Mouse (Mus musculus): ENCODE results near the gene Mybpc3. TPM values are rescaled to one million over a fixed set of nuclear protein-coding genes. Genes with fewer than 3 reads are reported as not detected.
A peak's percentile ranks its signal among the peaks of the same experiment; 100 is the strongest.

Mybpc3 gene
- polyA plus RNA-seq (2015; fragmentation: Nextera tagmentation; extraction: Ambion mirVana): 0.06 TPM in 1 of 2 replicates, not detected in the other

DNA sequence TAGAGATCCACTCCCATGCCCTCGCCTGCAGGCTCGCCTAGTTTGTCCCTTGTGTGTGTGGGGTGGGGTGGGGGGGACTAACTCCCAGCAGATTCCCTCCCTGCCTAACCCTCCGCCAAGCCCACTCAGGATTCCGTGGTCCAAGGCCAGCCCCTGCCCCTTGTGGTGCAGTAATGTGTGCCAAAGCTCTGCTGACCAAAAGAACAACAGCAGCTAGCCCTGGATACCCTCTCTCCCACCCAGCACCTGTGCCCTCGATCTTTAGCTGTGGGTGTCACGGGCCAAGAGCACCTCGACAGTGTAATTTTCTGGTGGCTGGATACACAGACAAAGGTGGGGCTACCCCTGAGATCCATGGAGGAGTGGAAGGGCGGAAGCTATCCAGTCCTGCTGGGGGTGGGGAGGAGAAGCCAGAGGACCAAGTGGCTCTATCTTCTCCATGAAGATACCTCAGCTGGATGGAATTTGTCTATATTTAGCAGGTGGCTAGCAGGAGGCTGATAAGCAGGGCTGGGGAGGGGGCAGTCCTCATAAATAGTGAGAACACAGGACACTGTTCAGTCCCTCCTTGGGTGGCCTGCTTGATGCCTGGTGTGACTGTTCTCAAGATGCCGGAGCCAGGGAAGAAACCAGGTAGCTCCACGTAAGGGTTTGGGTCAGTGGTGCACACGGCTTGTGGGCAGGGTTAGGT, at the start of gene Mybpc3:
TSS of gene Mybpc3 (plus strand) at position 560 of the 691 bp plus-strand sequence.
- Histone ChIP-seq H3K9ac (ENCODE audit: low read depth, low read length) (no peak within 1 kb of the TSS), H3K9me3 (ENCODE audit: control insufficient read depth, low read length) (no peaks in the 10 kb centered on the region), H3K4me3 (ENCODE audit: low read length) (no peak within 1 kb of the TSS), H3K36me3 (ENCODE audit: control insufficient read depth, insufficient read depth, low read length) (no peaks in the 10 kb centered on the region), H3K27me3 (replicated peaks; ENCODE audit: control insufficient read depth, insufficient read depth, low read length) (no peaks in the 10 kb centered on the region), H3K4me1 (ENCODE audit: control insufficient read depth, insufficient read depth, low read length) (no peaks in the 10 kb centered on the region; the same call in 1 of the 2 replicates), H3K27ac (ENCODE audit: low read length) (no peak within 1 kb of the TSS), H3K4me2 (ENCODE audit: low read depth, low read length) (no peak within 1 kb of the TSS)
- WGBS: 78% methylated on average over 11 of the region's 11 CpGs
- no peak for ATAC-seq

DNA sequence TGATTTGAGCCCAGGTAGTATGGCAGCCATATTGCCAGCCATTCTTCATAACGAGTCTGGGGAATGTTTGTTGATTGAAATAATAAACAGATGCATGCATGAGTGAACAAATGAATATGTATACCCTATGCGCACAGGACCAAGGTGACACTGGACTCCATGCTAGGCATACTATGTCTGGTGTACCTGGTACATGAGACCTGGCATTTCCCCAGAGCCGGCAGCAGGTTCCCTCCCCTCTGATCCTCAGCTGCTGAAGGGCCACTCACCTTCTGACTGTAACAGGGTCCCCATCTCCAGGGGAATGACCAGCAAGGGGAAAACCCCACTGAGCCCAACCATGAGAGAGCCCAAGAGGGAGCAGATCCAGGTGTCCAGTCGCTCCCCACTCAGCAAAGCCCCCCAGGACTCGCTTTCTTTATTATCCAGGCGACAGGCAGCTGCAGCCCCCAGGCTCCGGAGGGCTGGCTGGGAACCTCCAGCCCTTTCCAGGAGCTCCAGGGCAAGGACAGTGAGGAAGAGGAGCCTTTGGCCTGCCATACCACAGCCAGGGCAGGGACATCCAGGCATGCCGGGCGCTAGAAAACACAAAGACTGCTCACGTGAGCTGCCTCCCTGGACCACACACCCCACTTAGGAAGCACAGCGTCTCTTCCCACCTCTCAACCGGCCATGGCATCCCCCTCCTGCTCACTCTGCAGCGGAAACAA, 49.6 kb upstream of the Mybpc3 start:
- H3K4me1 ChIP-seq (ENCODE audit: control insufficient read depth, insufficient read depth, low read length): peaks cover 13% of the 10 kb centered on the region
- H3K27me3 ChIP-seq (replicated peaks; ENCODE audit: control insufficient read depth, insufficient read depth, low read length): no peaks in the 10 kb centered on the region
- H3K9ac ChIP-seq (ENCODE audit: low read depth, low read length): peak overlapping the region; percentile 78
- H3K4me2 ChIP-seq (ENCODE audit: low read depth, low read length): peak overlapping the region; percentile 94
- H3K36me3 ChIP-seq (ENCODE audit: control insufficient read depth, insufficient read depth, low read length): no peaks in the 10 kb centered on the region
- ATAC-seq: no peak
- H3K9me3 ChIP-seq (ENCODE audit: control insufficient read depth, low read length): no peaks in the 10 kb centered on the region
- WGBS: 61% methylated on average over 13 of the region's 13 CpGs
- H3K27ac ChIP-seq (ENCODE audit: low read length): no peak overlapping the region
- H3K4me3 ChIP-seq (ENCODE audit: low read length): peak overlapping the region; percentile 71; the same call in 1 of the 2 replicates

DNA sequence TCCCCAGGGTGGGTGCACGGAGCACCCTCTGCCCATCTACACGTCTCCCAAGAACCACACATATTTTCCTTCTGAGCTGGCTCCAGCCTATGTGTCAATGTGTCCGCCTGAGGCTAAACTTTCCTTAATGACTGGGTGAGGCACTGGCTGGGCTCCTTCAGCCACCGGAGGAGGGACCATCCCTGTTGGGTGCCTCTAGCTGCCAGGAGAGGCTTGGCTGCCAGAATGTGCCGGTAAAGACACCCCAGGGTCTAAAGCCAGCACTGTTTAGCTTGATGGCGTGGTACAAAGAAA, 49.1 kb upstream of the Mybpc3 start:
- 49% methylated on average over 6 of the region's 6 CpGs for WGBS
- Histone ChIP-seq H3K9ac (ENCODE audit: low read depth, low read length) (peak overlapping the region; percentile 78), H3K9me3 (ENCODE audit: control insufficient read depth, low read length) (no peaks in the 10 kb centered on the region), H3K36me3 (ENCODE audit: control insufficient read depth, insufficient read depth, low read length) (no peaks in the 10 kb centered on the region), H3K27ac (ENCODE audit: low read length) (no peak overlapping the region), H3K4me3 (ENCODE audit: low read length) (peak overlapping the region; percentile 71), H3K4me1 (ENCODE audit: control insufficient read depth, insufficient read depth, low read length) (peaks cover 13% of the 10 kb centered on the region), H3K27me3 (replicated peaks; ENCODE audit: control insufficient read depth, insufficient read depth, low read length) (no peaks in the 10 kb centered on the region), H3K4me2 (ENCODE audit: low read depth, low read length) (peak overlapping the region; percentile 94)
- ATAC-seq: no peak

DNA sequence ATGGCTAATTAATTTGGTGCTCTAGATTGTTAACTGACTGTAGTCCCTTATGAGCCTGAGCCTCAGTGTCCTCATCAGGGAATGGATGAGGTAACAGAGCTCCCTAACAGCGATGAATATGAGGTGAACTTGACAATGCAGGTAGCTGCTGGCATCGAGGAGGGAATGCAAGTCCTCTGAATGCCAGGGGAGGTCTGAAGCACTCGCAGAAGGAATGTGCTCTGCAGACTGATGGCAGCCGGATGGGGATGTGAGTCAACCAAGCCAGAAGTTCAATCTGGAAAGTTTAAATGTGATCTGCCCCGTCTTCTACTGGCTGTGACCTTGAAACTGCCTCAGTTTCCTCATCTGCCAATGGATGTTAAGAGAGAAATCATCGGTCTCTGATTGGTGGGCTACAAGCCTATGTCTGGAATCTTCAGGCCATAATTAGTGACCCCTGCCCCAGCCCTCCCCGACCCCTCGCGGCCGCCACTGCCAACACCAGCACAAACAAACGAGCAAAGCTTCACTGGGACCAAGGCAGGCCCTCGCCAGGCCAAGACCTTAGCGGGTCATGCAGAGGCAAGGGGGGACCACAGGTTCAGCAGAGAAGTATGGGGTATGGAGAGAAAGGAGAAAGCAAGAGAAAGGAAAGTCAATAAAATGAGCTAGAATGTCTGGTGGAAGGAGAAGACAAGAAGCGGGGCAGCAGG, 48.5 kb upstream of the Mybpc3 start:
- Histone ChIP-seq H3K9me3 (ENCODE audit: control insufficient read depth, low read length) (no peaks in the 10 kb centered on the region), H3K27ac (ENCODE audit: low read length) (peak overlapping the region; percentile 85), H3K9ac (ENCODE audit: low read depth, low read length) (peak overlapping the region; percentile 78), H3K4me3 (ENCODE audit: low read length) (peak overlapping the region; percentile 71), H3K4me2 (ENCODE audit: low read depth, low read length) (peak overlapping the region; percentile 94), H3K4me1 (ENCODE audit: control insufficient read depth, insufficient read depth, low read length) (peaks cover 13% of the 10 kb centered on the region), H3K27me3 (replicated peaks; ENCODE audit: control insufficient read depth, insufficient read depth, low read length) (no peaks in the 10 kb centered on the region), H3K36me3 (ENCODE audit: control insufficient read depth, insufficient read depth, low read length) (no peaks in the 10 kb centered on the region)
- ATAC-seq: peak; percentile 3
- WGBS: 7% methylated on average over 14 of the region's 14 CpGs

DNA sequence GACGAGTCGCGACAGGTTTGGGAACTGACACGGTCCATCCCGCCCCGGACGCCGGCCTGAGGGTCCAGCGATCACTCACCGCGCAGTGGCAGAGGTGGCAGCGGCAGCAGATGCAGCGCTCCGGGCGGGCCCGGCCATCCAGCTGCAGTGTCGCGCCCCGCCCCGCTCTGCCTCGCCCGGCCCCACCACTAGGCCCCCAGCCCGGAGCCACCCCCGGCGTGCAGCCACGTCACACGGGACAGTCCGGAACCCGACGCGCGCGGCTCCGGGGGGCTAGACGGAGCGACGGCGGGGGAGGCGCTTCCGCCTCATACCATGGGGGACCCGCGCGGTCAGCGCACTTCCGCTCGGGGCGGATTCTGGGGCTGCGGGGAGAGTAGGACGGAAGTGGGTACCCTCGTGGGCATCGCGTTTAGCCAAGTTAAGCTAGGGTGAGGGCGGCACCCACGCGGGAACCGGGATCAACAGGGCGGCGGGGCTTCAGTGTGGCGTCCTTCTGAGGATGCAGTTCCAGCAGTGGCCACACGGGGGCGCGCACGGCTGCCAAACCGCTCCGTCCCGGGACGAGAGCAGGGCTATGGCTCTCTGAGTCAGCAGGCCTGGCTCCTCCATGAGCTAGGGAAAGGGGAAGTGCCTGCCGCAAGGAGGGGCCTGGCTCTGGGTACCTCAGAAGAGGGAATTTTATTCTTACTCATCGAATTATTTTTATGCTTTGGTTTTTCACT, 47.7 kb upstream of the Mybpc3 start, which contains the start of gene Slc39a13:
TSS of gene Slc39a13 (minus strand) at position 342 of the 725 bp plus-strand sequence.
- Histone ChIP-seq H3K36me3 (ENCODE audit: control insufficient read depth, insufficient read depth, low read length) (no peaks in the 10 kb centered on the region), H3K4me1 (ENCODE audit: control insufficient read depth, insufficient read depth, low read length) (peaks cover 13% of the 10 kb centered on the region), H3K4me3 (ENCODE audit: low read length) (peak within 1 kb of the TSS; percentile 71), H3K27me3 (replicated peaks; ENCODE audit: control insufficient read depth, insufficient read depth, low read length) (no peaks in the 10 kb centered on the region), H3K9me3 (ENCODE audit: control insufficient read depth, low read length) (no peaks in the 10 kb centered on the region), H3K27ac (ENCODE audit: low read length) (peak within 1 kb of the TSS; percentile 85), H3K9ac (ENCODE audit: low read depth, low read length) (peak within 1 kb of the TSS; percentile 78), H3K4me2 (ENCODE audit: low read depth, low read length) (peak within 1 kb of the TSS; percentile 94)
- under 1% methylated on average over 65 of the region's 69 CpGs for WGBS
- peak; percentile 97 for ATAC-seq

DNA sequence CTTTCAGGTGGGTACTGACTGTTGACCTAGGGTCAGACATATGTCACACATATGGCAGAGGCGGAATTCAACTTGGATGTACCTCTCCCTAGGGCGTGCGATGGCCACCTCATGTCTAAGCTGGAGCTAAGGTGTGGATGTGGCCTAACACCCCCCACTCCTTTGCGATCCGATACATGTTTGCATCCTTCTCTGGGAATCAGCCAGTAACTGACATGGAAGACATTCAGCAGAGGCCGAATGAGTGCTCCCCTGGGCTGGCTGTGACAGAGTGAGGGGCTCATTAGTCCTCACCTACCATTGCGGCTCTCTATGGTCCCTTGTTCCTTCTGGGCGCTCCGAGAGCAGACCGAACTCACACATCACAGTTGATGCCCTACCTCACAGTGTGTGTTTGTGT, 46.9 kb upstream of the Mybpc3 start:
- Histone ChIP-seq H3K4me1 (ENCODE audit: control insufficient read depth, insufficient read depth, low read length) (peaks cover 13% of the 10 kb centered on the region), H3K27me3 (replicated peaks; ENCODE audit: control insufficient read depth, insufficient read depth, low read length) (no peaks in the 10 kb centered on the region), H3K4me2 (ENCODE audit: low read depth, low read length) (peak overlapping the region; percentile 94), H3K4me3 (ENCODE audit: low read length) (peak overlapping the region; percentile 71), H3K9me3 (ENCODE audit: control insufficient read depth, low read length) (no peaks in the 10 kb centered on the region), H3K9ac (ENCODE audit: low read depth, low read length) (peak overlapping the region; percentile 78), H3K36me3 (ENCODE audit: control insufficient read depth, insufficient read depth, low read length) (no peaks in the 10 kb centered on the region), H3K27ac (ENCODE audit: low read length) (no peak overlapping the region)
- no peak for ATAC-seq
- 83% methylated on average over 10 of the region's 10 CpGs for WGBS

DNA sequence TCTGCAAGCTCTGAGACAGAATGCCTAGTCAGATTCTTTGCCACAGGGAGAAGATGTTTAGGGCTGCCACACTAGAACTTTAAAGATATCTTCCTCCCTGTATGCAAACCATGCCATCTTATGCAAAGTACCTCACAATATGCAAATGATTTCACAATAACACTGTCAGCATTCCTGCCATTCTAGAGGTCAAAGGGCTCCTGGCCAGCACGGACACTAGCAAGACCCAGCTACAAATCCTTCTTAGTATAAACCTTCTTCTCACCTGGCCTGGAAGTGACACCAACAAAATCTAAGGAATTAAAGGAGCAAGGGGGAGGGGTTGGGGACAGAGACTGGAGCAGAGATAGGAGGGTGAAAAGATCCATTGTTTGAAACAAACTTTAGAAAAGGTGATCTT, 45.9 kb upstream of the Mybpc3 start:
- no peak overlapping the region for H3K9ac ChIP-seq (ENCODE audit: low read depth, low read length)
- peaks cover 13% of the 10 kb centered on the region for H3K4me1 ChIP-seq (ENCODE audit: control insufficient read depth, insufficient read depth, low read length)
- H3K4me2 ChIP-seq (ENCODE audit: low read depth, low read length): no peak overlapping the region
- H3K27me3 ChIP-seq (replicated peaks; ENCODE audit: control insufficient read depth, insufficient read depth, low read length): no peaks in the 10 kb centered on the region
- no peak overlapping the region for H3K27ac ChIP-seq (ENCODE audit: low read length)
- WGBS: 20% methylated on average over 1 of the region's 1 CpGs
- ATAC-seq: no peak
- H3K36me3 ChIP-seq (ENCODE audit: control insufficient read depth, insufficient read depth, low read length): no peaks in the 10 kb centered on the region
- no peaks in the 10 kb centered on the region for H3K9me3 ChIP-seq (ENCODE audit: control insufficient read depth, low read length)
- no peak overlapping the region for H3K4me3 ChIP-seq (ENCODE audit: low read length)

DNA sequence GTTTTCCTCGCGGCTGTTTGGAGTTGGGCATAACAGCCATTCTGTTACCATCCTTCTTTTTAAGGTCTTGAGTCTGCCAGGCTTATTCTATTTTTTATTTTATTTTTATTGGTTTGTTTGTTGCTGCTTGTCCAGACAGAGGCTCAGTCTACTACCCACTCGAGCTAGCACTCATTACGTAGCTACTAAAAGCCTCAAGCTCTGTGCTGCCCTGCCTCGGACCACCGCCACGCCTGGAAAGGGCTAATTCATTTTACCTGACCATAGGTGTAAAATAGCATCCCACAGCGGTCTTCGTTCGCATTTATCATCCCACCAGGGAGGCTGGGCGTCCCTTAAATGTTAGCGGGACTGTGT, 40.0 kb upstream of the Mybpc3 start:
- 16% methylated on average over 12 of the region's 12 CpGs for WGBS
- Histone ChIP-seq H3K9me3 (ENCODE audit: control insufficient read depth, low read length) (no peaks in the 10 kb centered on the region), H3K4me1 (ENCODE audit: control insufficient read depth, insufficient read depth, low read length) (peaks cover 5% of the 10 kb centered on the region; the same call in 1 of the 2 replicates), H3K27ac (ENCODE audit: low read length) (no peak overlapping the region), H3K27me3 (replicated peaks; ENCODE audit: control insufficient read depth, insufficient read depth, low read length) (no peaks in the 10 kb centered on the region), H3K9ac (ENCODE audit: low read depth, low read length) (peak overlapping the region; percentile 71), H3K36me3 (ENCODE audit: control insufficient read depth, insufficient read depth, low read length) (no peaks in the 10 kb centered on the region), H3K4me2 (ENCODE audit: low read depth, low read length) (peak overlapping the region; percentile 92), H3K4me3 (ENCODE audit: low read length) (peak overlapping the region; percentile 50)
- ATAC-seq: no peak
